Mouse (Mus musculus) liver, embryonic 16.5 days (tissue): ENCODE measurements around the gene Keap1. TPM values are rescaled to one million over a fixed set of nuclear protein-coding genes. Genes with fewer than 3 reads are reported as not detected.
"Not testable (repeated sequence)": the region's sequence is repeated elsewhere in the genome, so short reads cannot be mapped to it uniquely, and the experiment has no call there.

Experiments
- ATAC-seq: fragments of 200-750 bp; cut with Nextera tagmentation; 2 replicates; pipeline ENCODE4 v1.8.0; 2017; ENCODE audit warnings: low read depth, mild to moderate bottlenecking, moderate number of reproducible peaks, moderate library complexity
- H3K27ac ChIP-seq: fragments of 300-500 bp; sonication (generic); 2 replicates; pipeline ENCODE4 v1.5.1; 2014; ENCODE audit warnings: mild to moderate bottlenecking, low read length
- H3K27me3 ChIP-seq: fragments of 300-500 bp; sonication (generic); 2 replicates; pipeline ENCODE4 v1.6.1; 2014; ENCODE audit warnings: low read depth, low read length, mixed read lengths; ENCODE audit not compliant: control insufficient read depth, insufficient read depth
- H3K36me3 ChIP-seq: fragments of 300-500 bp; sonication (generic); 2 replicates; pipeline ENCODE4 v1.6.1; 2014; ENCODE audit warnings: mild to moderate bottlenecking; ENCODE audit not compliant: control insufficient read depth, insufficient read depth
- H3K4me1 ChIP-seq: fragments of 300-500 bp; sonication (generic); 2 replicates; pipeline ENCODE4 v1.6.1; 2014; ENCODE audit warnings: low read depth, low read length, mixed read lengths; ENCODE audit not compliant: control insufficient read depth
- H3K4me2 ChIP-seq: fragments of 300-500 bp; sonication (generic); 2 replicates; pipeline ENCODE4 v1.6.1; 2014; ENCODE audit warnings: low read depth, low read length, mixed read lengths
- H3K4me3 ChIP-seq: fragments of 300-500 bp; sonication (generic); 2 replicates; pipeline ENCODE4 v1.5.1; 2014; ENCODE audit warnings: low read depth, mild to moderate bottlenecking, low read length
- H3K9ac ChIP-seq: fragments of 300-500 bp; sonication (generic); 2 replicates; pipeline ENCODE4 v1.6.1; 2014; ENCODE audit warnings: low read depth, low read length
- H3K9me3 ChIP-seq: fragments of 300-500 bp; sonication (generic); replicated peaks from 2 replicates; pipeline ENCODE4 v1.6.1; 2016; ENCODE audit warnings: low read length; ENCODE audit not compliant: control insufficient read depth
- WGBS: fragments of 180-500 bp; shearing (Covaris S2); extraction: QIAGEN DNeasy Blood & Tissue Kit; methylation state at CpG from one replicate; pipeline ENCODE4 v1.1.7; 2014; ENCODE audit not compliant: insufficient replicate concordance; 5-methylcytosine and 5-hydroxymethylcytosine counted together
- polyA plus RNA-seq: library from polyadenylated mRNA; unstranded; fragments of >200 nt; fragmentation: Nextera tagmentation; extraction: Ambion mirVana; gene quantifications from 2 replicates; pipeline ENCODE4 v1.2.1, GENCODE M21; 2015

Gene Keap1
- polyA plus RNA-seq, 1 experiment from 2014 or later = 27.7 TPM

DNA sequence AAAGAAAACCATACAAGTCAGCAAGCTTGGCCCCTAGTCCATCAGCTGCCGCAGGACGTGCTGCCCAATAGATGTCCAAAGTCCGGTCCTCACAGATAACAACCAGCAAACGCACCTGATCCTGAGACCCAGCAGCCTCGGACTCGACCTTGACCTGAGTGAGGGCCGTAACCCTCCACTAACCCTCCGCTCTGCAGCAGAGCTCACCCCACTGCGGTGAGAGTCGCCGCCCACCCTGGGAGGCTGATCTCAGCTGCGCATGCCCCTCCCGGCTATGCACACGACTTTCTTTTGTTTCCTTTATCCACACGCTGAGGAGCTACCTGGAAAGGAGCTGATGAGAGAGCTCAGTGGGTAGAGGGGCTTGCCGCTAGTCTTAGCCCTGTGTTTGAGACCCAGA is 11.8 kb downstream of the Keap1 start:
- Histone ChIP-seq H3K27ac (peak overlapping the region; percentile 62), H3K9ac (peak overlapping the region; percentile 51), H3K9me3 (no peaks in the 10 kb centered on the region), H3K36me3 (peaks cover 21% of the 10 kb centered on the region), H3K27me3 (no peaks in the 10 kb centered on the region), H3K4me2 (peak overlapping the region; percentile 65), H3K4me3 (peak overlapping the region; percentile 47), H3K4me1 (peaks cover 30% of the 10 kb centered on the region)
- peak; percentile 69 for ATAC-seq
- 17% methylated on average over 16 of the region's 16 CpGs for WGBS

DNA sequence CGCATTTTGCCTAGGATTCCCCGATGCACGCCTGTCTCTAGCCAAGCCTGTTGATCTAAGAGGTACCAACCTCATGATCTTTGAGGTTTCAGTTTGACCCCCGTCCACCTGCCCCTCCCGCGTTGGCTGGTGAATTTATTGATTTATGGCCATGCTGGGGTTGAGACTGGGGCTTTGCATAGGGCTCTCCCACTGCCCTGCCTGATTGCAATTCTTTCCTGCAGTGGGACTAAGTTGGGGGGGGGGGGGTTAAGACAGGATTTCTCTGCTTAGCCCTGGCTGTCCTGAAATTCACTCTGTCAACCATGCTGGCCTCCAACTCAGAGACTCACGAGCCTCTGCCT is 13.8 kb downstream of the Keap1 start:
- ATAC-seq = no peak

GRCm38 (mm10) chr9:21224576-21225414 is 14.4 kb downstream of the Keap1 start:
- peak overlapping the region; percentile 31 for H3K27ac ChIP-seq
- H3K4me2 ChIP-seq = peak overlapping the region; percentile 61
- no peaks in the 10 kb centered on the region for H3K9me3 ChIP-seq
- peaks cover 48% of the 10 kb centered on the region for H3K4me1 ChIP-seq
- H3K27me3 ChIP-seq = no peaks in the 10 kb centered on the region
- WGBS = 16% methylated on average over 26 of the region's 26 CpGs
- H3K4me3 ChIP-seq = peak overlapping the region; percentile 48
- peaks cover 6% of the 10 kb centered on the region; the same call in 1 of the 2 replicates for H3K36me3 ChIP-seq
- ATAC-seq = peak; percentile 57
- H3K9ac ChIP-seq = peak overlapping the region; percentile 33

More for the DNA sequence above, 13.8 kb downstream of the Keap1 start:
- Histone ChIP-seq H3K9me3 (no peaks in the 10 kb centered on the region), H3K27me3 (no peaks in the 10 kb centered on the region), H3K4me1 (peaks cover 44% of the 10 kb centered on the region), H3K9ac (peak overlapping the region; percentile 33), H3K27ac (peak overlapping the region; percentile 31), H3K36me3 (peaks cover 10% of the 10 kb centered on the region), H3K4me3 (peak overlapping the region; percentile 48), H3K4me2 (peak overlapping the region; percentile 61)
- WGBS = 8% methylated on average over 7 of the region's 7 CpGs

GRCm38 (mm10) chr9:21223906-21224305 is 15.3 kb downstream of the Keap1 start:
- no peak for ATAC-seq

DNA sequence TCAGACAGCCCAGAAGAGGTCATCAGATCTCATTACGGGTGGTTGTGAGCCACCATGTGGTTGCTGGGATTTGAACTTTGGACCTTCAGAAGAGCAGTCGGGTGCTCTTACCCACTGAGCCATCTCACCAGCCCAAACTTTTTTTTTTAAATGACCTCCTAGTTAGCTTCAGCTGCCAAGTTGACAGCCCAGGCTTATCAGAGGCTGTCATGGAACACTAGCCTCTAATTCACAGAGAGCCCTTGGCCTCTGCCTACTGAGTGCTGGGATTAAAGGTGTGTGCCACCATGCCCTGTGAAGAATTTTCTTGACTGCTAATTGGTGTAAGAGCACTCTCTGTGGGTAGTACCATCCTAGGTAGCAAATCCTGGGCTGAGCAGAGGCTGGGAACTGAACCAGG is 15.7 kb downstream of the Keap1 start:
- not testable (repeated sequence) for H3K9me3 ChIP-seq, H3K4me3 ChIP-seq, H3K27ac ChIP-seq, H3K36me3 ChIP-seq, H3K27me3 ChIP-seq, ATAC-seq, H3K9ac ChIP-seq, H3K4me2 ChIP-seq
- 83% methylated on average over 1 of the region's 2 CpGs for WGBS
- peaks cover 43% of the 10 kb centered on the region for H3K4me1 ChIP-seq

More at GRCm38 (mm10) chr9:21223906-21224305, 15.3 kb downstream of the Keap1 start:
- Histone ChIP-seq H3K4me1 (peaks cover 47% of the 10 kb centered on the region), H3K4me3 (no peak overlapping the region), H3K36me3 (no peaks in the 10 kb centered on the region), H3K27me3 (no peaks in the 10 kb centered on the region), H3K9me3 (no peaks in the 10 kb centered on the region), H3K4me2 (no peak overlapping the region), H3K27ac (no peak overlapping the region), H3K9ac (no peak overlapping the region)
- 83% methylated on average over 6 of the region's 6 CpGs for WGBS

GRCm38 (mm10) chr9:21221383-21221929 is 17.7 kb downstream of the Keap1 start:
- no peaks in the 10 kb centered on the region for H3K9me3 ChIP-seq
- peak overlapping the region; percentile 61 for H3K4me3 ChIP-seq
- peak; percentile 22 for ATAC-seq
- peak overlapping the region; percentile 71 for H3K27ac ChIP-seq
- peak overlapping the region; percentile 60 for H3K4me2 ChIP-seq
- H3K4me1 ChIP-seq = peaks cover 30% of the 10 kb centered on the region
- H3K27me3 ChIP-seq = no peaks in the 10 kb centered on the region
- no peaks in the 10 kb centered on the region for H3K36me3 ChIP-seq
- 8% methylated on average over 7 of the region's 7 CpGs for WGBS
- H3K9ac ChIP-seq = no peak overlapping the region; the same call in 1 of the 2 replicates

DNA sequence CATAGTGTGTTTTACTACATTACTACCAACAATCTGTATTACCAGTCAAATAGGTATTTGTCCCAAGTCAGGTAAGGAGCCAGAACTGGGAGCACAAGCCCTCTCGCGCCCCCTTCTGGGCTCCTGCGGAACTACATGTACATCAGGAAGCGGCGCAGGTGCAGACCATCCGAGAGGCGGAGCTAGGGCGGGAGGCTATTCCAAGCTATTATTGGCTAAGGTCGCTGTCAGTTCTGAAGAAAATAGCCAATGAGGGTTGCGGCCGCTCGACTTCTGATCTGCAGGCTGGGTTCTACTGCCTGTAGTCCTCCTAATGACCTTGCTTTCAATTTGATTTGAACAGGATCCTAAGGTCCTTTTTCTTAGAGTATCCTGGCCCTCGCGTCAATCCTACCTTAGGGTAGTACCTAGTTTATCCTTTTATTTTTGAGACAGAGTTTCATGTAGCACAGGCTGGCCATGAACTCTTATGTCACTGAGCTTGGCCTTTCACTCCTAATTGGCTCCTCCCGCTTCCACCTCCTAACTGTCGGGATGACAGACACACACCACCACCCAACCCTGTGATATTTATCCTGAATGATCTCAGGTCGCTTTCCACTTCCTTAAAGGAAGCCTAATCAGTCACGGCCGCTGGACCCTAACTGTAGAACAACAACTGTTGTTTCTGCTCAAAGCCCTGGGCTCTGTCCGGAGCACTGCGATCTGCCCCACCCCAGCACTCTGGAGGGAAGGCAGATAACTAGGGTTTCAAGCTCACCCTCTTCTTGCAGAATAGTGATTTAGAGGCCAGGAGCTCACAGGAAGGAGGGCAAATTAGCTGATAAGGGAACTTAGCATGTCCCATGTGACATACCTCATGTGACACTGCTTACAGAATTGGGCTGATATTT is 18.4 kb downstream of the Keap1 start:
- WGBS = 3% methylated on average over 21 of the region's 21 CpGs
- peak overlapping the region; percentile 61 for H3K4me3 ChIP-seq
- H3K36me3 ChIP-seq = no peaks in the 10 kb centered on the region
- ATAC-seq = peak; percentile 88
- H3K9me3 ChIP-seq = no peaks in the 10 kb centered on the region
- peak overlapping the region; percentile 33 for H3K9ac ChIP-seq
- peaks cover 29% of the 10 kb centered on the region for H3K4me1 ChIP-seq
- no peaks in the 10 kb centered on the region for H3K27me3 ChIP-seq
- H3K4me2 ChIP-seq = peak overlapping the region; percentile 60
- peak overlapping the region; percentile 71 for H3K27ac ChIP-seq

DNA sequence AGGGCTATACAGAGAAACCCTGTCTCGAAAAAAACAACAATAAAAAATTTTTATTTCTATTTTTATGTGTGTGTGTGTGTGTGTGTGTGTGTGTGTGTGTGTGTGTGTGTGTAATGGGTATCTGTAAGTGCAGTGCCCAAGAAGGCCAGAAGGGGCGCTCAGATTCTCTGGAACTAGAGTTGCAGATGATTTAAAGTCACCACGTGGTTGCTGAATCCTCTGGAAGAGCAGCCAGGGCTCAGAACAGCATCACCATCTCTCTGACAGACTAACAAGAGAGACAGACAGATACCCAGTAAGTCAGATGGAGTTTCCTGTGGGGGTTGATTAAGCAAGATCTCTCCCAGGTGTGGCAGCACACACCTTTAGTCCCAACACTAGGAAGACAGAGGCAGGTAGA is 19.3 kb downstream of the Keap1 start:
- Histone ChIP-seq H3K36me3 (no peaks in the 10 kb centered on the region), H3K4me3 (no peak overlapping the region), H3K4me1 (peaks cover 20% of the 10 kb centered on the region), H3K9ac (no peak overlapping the region), H3K4me2 (no peak overlapping the region), H3K27me3 (no peaks in the 10 kb centered on the region), H3K27ac (no peak overlapping the region), H3K9me3 (no peaks in the 10 kb centered on the region)
- 55% methylated on average over 3 of the region's 3 CpGs for WGBS
- no peak for ATAC-seq
